Mouse (Mus musculus) adrenal gland, postnatal 25 days (tissue): ENCODE data around the gene Tcte2. TPM values are rescaled to one million over a fixed set of nuclear protein-coding genes. Genes with fewer than 3 reads are reported as not detected.

Experiments used
- DNase-seq: peaks from one replicate; pipeline ENCODE4 v3.0.0; 2021; ENCODE audit warnings: mixed read lengths
- total RNA-seq: library from RNA; stranded (reverse); gene quantifications from 2 replicates; pipeline ENCODE4 v1.2.3, GENCODE M21; 2021

Tcte2 gene
- total RNA-seq, 1 experiment from 2014 or later, result 6.0 TPM

- peak; percentile 66 for DNase-seq
Measured at GRCm38 (mm10) chr17:13744824-13745223, 16.8 kb downstream of the Tcte2 start.

DNA sequence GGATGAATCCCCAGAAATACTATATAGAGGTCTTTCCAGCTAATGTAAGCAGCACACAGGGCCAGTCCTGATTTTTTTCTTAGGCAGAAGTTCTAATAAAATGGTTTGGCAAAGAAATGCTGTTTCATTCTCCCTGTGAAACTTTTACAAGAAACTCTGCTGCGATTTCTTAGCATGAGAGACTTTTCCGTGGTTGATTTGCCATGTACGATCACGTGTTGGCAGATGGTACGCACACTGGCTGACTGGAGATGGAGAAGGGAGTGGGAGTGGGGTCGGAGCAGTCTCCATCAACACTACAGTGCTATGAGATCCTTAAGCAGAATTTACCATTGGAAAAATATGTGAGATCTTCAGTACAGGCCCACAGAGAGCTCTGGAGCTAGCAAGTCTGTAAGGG is 17.4 kb downstream of the Tcte2 start:
- no peak for DNase-seq

- no peak for DNase-seq
Measured at GRCm38 (mm10) chr17:13743709-13744079, 17.9 kb downstream of the Tcte2 start.

- no peak for DNase-seq
Measured at GRCm38 (mm10) chr17:13742941-13743708, 18.5 kb downstream of the Tcte2 start.

DNA sequence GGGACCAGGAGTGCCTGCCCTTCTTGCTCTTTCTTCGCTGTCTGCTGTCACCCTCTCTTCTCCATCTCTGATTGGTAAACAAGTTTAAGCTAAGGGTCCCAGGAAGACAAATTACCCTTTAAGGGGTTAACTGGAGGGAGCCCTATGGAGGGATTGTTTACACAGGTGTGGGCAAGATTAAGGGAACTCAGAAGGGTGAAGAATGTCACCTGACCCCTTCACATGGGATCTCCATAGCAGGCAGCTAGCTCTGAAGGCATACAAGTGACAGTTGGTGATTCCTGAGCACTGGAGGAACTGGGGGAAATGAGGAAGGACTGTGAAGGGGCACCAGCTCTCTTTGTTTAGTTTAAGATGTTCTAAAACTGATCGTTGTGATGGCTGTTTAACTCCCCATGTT is 19.3 kb downstream of the Tcte2 start:
- no peak for DNase-seq

- DNase-seq, result no peak
Measured at GRCm38 (mm10) chr17:13741611-13742010, 20.0 kb downstream of the Tcte2 start.

DNA sequence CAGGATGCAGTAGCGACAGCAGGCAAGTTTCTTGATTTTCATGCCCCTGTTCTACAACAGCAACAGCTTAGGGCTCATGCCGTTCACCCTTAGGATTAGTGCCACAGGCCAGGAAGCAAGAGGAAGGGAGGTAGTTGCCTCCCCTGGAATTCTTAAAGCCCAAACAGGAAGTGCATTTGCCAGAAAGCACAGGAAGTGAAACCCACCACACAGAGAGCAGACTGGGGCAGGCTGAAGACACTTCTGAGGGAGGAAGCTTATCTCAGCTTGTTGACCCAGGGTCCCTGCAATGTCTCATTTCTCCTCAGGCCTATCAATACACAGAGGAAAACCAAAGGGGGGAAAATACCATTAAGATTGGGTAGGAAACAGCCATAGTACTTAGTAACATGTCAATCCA is 20.8 kb downstream of the Tcte2 start:
- no peak for DNase-seq

DNA sequence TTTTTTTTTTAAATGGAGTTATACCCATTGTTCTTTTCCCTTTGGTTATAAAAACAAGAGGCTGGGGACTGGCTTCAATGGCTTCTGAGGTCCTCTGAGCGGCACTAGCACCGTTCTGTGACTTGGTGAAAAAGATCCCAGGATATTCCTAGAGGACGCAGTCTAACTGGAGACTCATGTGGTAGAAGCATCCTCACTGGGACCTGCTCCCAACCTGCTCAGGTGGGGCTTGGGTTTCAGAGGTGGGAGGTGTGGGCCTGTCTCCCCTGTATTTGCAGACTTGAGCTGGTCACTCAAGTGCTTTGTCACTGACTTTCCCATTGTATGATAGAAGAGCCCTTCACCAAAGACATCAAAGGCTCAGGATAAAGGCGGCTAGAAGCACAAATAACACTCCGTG is 21.6 kb downstream of the Tcte2 start:
- no peak for DNase-seq

- no peak for DNase-seq
Measured at GRCm38 (mm10) chr17:13738916-13739315, 22.7 kb downstream of the Tcte2 start.

GRCm38 (mm10) chr17:13738121-13738776 is 23.4 kb downstream of the Tcte2 start:
- DNase-seq, result no peak

DNA sequence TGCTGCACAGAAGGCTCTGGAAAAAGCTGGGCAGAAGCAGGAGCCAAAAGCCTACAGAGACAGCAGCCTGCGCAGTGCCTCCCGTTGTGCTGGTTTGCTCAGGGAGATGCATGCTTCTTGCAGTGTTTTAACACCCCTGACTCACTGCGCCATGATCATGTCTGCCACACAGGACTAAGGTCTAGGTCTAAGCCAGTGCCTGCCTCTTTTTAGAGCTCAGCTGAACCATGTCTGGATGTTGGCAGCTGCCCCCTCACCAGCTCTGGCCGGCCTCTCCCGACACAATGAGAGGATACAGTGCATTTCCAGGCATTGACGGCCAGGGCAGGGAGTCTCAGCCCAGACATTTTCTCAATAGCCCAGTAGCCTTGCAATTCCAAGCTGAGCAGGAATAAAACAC is 24.3 kb downstream of the Tcte2 start:
- no peak for DNase-seq

DNA sequence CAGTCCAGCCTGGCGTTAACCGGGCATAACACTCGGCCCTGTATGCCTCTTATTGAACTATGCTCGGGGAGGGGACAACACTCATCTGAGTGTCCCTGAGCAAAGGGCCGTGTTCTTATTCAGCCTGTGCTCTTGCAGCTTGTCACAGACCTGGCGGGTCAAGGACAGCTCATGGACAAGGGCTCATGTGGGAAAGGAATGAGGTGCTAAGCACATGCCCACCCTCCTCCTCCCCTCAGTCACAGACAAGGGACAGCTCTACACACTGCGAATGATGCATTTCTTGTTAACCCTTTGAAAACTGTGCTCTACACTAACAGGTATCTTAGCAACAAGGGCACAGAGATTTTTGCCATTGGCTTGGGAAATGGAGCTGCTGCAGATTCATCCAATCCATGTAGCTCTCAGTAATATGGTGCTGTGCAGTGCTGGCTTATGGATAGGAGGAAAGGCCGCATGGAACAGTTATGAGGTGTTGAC is 25.8 kb downstream of the Tcte2 start:
- peak; percentile 19 for DNase-seq

GRCm38 (mm10) chr17:13735057-13735456 is 26.6 kb downstream of the Tcte2 start:
- no peak for DNase-seq

GRCm38 (mm10) chr17:13733971-13734370 is 27.7 kb downstream of the Tcte2 start:
- no peak for DNase-seq

DNA sequence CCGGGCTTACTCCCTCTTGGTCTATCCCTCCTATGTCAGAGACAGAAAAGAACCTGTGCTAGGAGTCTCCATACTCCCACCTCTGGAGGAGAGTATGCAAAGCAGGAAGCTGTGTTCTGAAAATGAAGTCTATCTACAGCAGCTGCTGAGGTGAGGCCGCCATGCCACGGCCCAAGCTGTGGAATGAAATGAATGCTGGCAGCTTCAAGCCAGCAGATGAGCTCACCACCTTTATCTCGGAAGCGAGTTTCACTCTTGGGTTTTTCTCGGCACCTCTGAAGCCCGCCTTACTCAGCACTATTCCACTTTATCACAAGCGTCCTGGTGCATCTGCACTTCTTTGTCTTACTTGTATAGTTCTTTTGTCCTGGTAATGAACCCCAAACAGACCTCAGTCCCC is 28.9 kb downstream of the Tcte2 start:
- no peak for DNase-seq

DNA sequence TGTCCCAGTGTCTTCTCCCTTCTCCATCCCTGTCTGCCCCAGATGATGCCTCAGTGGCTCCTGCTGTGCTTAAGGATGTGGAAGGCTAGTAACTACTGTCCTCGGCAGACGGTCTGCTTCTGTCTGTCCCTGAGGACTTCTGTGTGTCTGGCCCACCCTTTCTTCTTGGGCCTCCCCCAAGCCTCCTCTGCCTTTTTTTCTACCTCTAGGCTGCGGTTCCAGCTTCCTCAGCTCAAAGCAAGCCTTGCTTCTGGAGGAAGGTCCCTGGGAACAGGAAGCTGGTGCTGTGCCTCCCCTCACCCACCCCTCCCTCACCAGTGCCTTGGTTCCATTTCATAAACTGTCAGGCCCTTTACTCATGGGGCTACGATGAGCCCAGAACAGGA is 29.9 kb downstream of the Tcte2 start:
- DNase-seq, result no peak

- DNase-seq, result no peak
Measured at GRCm38 (mm10) chr17:13730980-13731726, 30.5 kb downstream of the Tcte2 start.

GRCm38 (mm10) chr17:13726832-13727355 is 34.7 kb downstream of the Tcte2 start:
- DNase-seq, result no peak

- DNase-seq, result no peak
Measured at GRCm38 (mm10) chr17:13725004-13725550, 36.5 kb downstream of the Tcte2 start.

- no peak for DNase-seq
Measured at GRCm38 (mm10) chr17:13722434-13722833, 39.2 kb downstream of the Tcte2 start.

DNA sequence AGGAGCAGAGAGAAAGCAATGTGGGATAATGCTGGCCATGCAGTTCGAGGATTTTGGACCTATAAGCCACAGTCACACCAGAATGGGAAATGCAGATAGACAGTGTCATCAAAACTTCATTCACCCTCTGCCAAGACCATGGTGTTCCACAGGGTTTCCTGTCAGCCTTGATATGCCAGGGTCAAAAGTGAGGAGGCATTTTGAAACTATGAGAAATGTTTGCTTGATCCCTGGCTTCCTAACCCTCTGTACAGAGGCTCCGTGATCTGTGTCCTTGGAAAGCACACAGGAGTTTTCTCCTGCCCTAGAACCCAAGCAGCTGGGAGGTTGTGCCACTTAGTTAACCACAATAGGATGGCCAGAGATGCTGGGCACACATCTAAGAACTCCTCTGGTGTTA is 40.3 kb downstream of the Tcte2 start:
- DNase-seq, result no peak

DNA sequence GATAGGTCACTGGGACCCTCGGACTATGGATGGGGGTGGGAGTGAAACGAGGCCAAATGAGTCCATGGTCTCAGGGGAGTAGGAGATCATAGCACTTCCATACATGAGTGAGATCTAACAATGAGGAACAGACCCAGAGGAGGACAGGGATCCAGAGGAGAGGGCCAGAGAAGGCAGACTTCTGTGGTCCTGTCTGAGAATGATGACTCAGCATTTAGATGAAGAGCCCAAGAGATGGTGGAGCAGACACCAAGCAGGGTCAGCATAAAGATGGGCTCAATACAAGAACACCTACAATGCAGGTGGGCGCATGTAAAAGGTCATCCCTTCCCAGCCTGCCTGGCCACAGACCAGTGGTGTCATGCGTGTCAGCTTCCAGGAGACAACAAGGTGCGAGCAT is 41.4 kb downstream of the Tcte2 start:
- DNase-seq, result no peak

DNA sequence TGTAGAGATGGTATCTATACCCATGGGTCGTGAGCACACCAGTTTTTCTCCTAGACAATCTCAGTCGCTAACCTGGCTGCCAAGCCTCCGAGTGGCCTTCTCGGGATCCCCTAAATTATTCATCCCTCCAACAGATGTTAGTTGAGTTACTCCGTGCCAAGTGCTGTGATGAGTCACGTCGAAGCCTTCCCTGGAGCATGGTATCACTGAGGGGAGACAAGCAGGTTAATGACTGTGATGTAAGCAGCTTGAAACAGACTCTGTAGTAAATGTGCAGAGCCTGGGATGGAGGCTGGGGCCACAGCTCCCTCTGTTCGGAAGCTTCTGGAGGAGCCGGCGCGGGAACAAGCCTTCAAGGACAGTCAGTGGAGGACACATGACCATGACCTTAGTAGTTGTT is 44.2 kb downstream of the Tcte2 start:
- DNase-seq, result peak; percentile 68
